ENCODE assay signal across 21 mouse cellular contexts in genomic region chr11:121510512-121511246, GRCm38 (mm10). TPM values are rescaled to one million over a fixed set of nuclear protein-coding genes. Genes with fewer than 3 reads are reported as not detected.
A peak's percentile ranks its signal among the peaks of the same experiment; 100 is the strongest.
DNase-seq lines count a peak whose midpoint lies in the region; ATAC-seq and TF ChIP-seq lines count a peak whose summit lies in the region.
"Had no signal": no experiment of that assay in that cellular context is flagged by ENCODE, and none has a peak within 500 bp of the region (broad histone marks: within the 10 kb centered on the region; RNA-seq: fewer than 3 reads in every experiment).

No protein-coding gene starts in this region.

- H3K9me3 ChIP-seq in kidney, embryonic 16.5 days (ENCODE audit: low read length) = no peaks in the 10 kb centered on the region
- H3K9me3 ChIP-seq in kidney, embryonic 14.5 days (ENCODE audit: control insufficient read depth, low read length) = no peaks in the 10 kb centered on the region
- no peaks in the 10 kb centered on the region for H3K9me3 ChIP-seq in liver, embryonic 16.5 days (replicated peaks; ENCODE audit: control insufficient read depth, low read length)
- H3K9me3 ChIP-seq: forebrain, embryonic 12.5 days; heart, embryonic 15.5 days; hindbrain, embryonic 15.5 days; midbrain, embryonic 13.5 days; neural tube, embryonic 13.5 days had no signal

- H3K4me3 ChIP-seq in kidney, adult 2 months (ENCODE audit: insufficient read depth, low read depth, low read length) = no peak overlapping the region
- H3K4me3 ChIP-seq in kidney, embryonic 16.5 days (ENCODE audit: low read length) = no peak overlapping the region
- no peak overlapping the region for H3K4me3 ChIP-seq in kidney, embryonic 14.5 days (ENCODE audit: low read length)
- H3K4me3 ChIP-seq in liver, embryonic 16.5 days (ENCODE audit: low read depth, low read length) = no peak overlapping the region
- H3K4me3 ChIP-seq: forebrain, embryonic 12.5 days; heart, adult 2 months; heart, embryonic 15.5 days; hindbrain, embryonic 15.5 days; midbrain, embryonic 13.5 days; neural tube, embryonic 13.5 days had no signal

- H3K9ac ChIP-seq in kidney, embryonic 16.5 days (replicated peaks; ENCODE audit: low read length) = no peak overlapping the region
- no peak overlapping the region for H3K9ac ChIP-seq in kidney, embryonic 14.5 days (ENCODE audit: low read depth, low read length)
- no peak overlapping the region for H3K9ac ChIP-seq in liver, embryonic 16.5 days (ENCODE audit: low read depth, low read length)
- H3K9ac ChIP-seq: forebrain, embryonic 12.5 days; heart, embryonic 15.5 days; hindbrain, embryonic 15.5 days; midbrain, embryonic 13.5 days; neural tube, embryonic 13.5 days had no signal

- H3K36me3 ChIP-seq in kidney, adult 2 months (ENCODE audit: control insufficient read depth, insufficient read depth, low read length) = no peaks in the 10 kb centered on the region
- H3K36me3 ChIP-seq in kidney, embryonic 16.5 days (ENCODE audit: insufficient read depth, low read length) = peaks cover 2% of the 10 kb centered on the region; the same call in 1 of the 2 replicates
- H3K36me3 ChIP-seq in kidney, embryonic 14.5 days (ENCODE audit: control insufficient read depth, insufficient read depth, low read length) = no peaks in the 10 kb centered on the region
- H3K36me3 ChIP-seq in liver, embryonic 16.5 days (ENCODE audit: control insufficient read depth, insufficient read depth) = peaks cover 4% of the 10 kb centered on the region
- H3K36me3 ChIP-seq: forebrain, embryonic 12.5 days; heart, embryonic 15.5 days; hindbrain, embryonic 15.5 days had no signal

- TF ChIP-seq CTCF in kidney, adult 2 months (conservative IDR thresholded peaks at IDR 0.05; ENCODE audit: insufficient read depth, insufficient read length, low read depth, low read length) = no peak

- WGBS in kidney, adult 2 months = 52% methylated on average over 9 of the region's 9 CpGs
- 55% methylated on average over 9 of the region's 9 CpGs for WGBS in kidney, embryonic 16.5 days
- WGBS in kidney, embryonic 14.5 days = 51% methylated on average over 9 of the region's 9 CpGs
- WGBS in liver, embryonic 16.5 days (ENCODE audit: insufficient replicate concordance) = 67% methylated on average over 9 of the region's 9 CpGs

- no peak overlapping the region for H3K27ac ChIP-seq in kidney, adult 2 months (ENCODE audit: insufficient read depth, low read depth, low read length)
- H3K27ac ChIP-seq in kidney, embryonic 16.5 days (ENCODE audit: low read length) = no peak overlapping the region
- no peak overlapping the region for H3K27ac ChIP-seq in kidney, embryonic 14.5 days (ENCODE audit: low read depth, low read length)
- 0 out of 2 replicates have a peak overlapping the region, but pooled peaks have one; percentile 21 for H3K27ac ChIP-seq in liver, embryonic 16.5 days (ENCODE audit: low read length)
- H3K27ac ChIP-seq: forebrain, embryonic 12.5 days; heart, adult 2 months; heart, embryonic 15.5 days; hindbrain, embryonic 15.5 days; midbrain, embryonic 13.5 days; neural tube, embryonic 13.5 days had no signal

- ATAC-seq in kidney, embryonic 16.5 days (ENCODE audit: low FRiP score, low TSS enrichment) = no peak
- ATAC-seq in kidney, embryonic 14.5 days (ENCODE audit: low FRiP score, low TSS enrichment) = peak; percentile 35; the same call in 1 of the 2 replicates
- peak; percentile 53 for ATAC-seq in liver, embryonic 16.5 days (ENCODE audit: low read depth)
- ATAC-seq: lung, postnatal 0 days; midbrain, embryonic 13.5 days had no signal

- no peak overlapping the region for H3K4me2 ChIP-seq in kidney, embryonic 16.5 days (replicated peaks; ENCODE audit: low read depth, low read length)
- H3K4me2 ChIP-seq in kidney, embryonic 14.5 days (replicated peaks; ENCODE audit: low read depth, low read length) = no peak overlapping the region
- no peak overlapping the region for H3K4me2 ChIP-seq in liver, embryonic 16.5 days (ENCODE audit: low read depth, low read length)
- H3K4me2 ChIP-seq: forebrain, embryonic 12.5 days; heart, embryonic 15.5 days; hindbrain, embryonic 15.5 days; midbrain, embryonic 13.5 days; neural tube, embryonic 13.5 days had no signal

- no peaks in the 10 kb centered on the region for H3K27me3 ChIP-seq in kidney, adult 2 months (replicated peaks; ENCODE audit: control insufficient read depth, insufficient read depth, low read length)
- H3K27me3 ChIP-seq in kidney, embryonic 16.5 days (ENCODE audit: insufficient read depth, low read length) = no peaks in the 10 kb centered on the region
- no peaks in the 10 kb centered on the region for H3K27me3 ChIP-seq in kidney, embryonic 14.5 days (ENCODE audit: control insufficient read depth, insufficient read depth, low read length)
- H3K27me3 ChIP-seq in liver, embryonic 16.5 days (ENCODE audit: control insufficient read depth, insufficient read depth, low read depth, low read length) = no peaks in the 10 kb centered on the region
- H3K27me3 ChIP-seq: forebrain, embryonic 12.5 days; heart, embryonic 15.5 days; hindbrain, embryonic 15.5 days; midbrain, embryonic 13.5 days; neural tube, embryonic 13.5 days had no signal

- no peak for TF ChIP-seq POLR2A in kidney, adult 2 months (IDR thresholded peaks at IDR 0.05; ENCODE audit: low read depth, low read length)

- DNase-seq in kidney, adult 2 months = peak; percentile 81
- peak; percentile 47 for DNase-seq in gonadal fat pad, adult 2 months (ENCODE audit: low read depth)
- DNase-seq in frontal cortex, postnatal 25 days (ENCODE audit: low spot score in 2 of 2) = no peak
- DNase-seq in cerebellum, postnatal 36 days = no peak
- no peak for DNase-seq in Muller cell, postnatal 12 days (ENCODE audit: inconsistent ontology term)
- DNase-seq: adrenal gland, postnatal 10 days; cerebellum, postnatal 10 days; gastrocnemius, postnatal 14 days; heart, adult 2 months; heart, postnatal 4 days; right cerebral cortex, adult 18-20 months; thymus, postnatal 14 days had no signal

- H3K4me1 ChIP-seq in kidney, adult 2 months (ENCODE audit: control insufficient read depth, insufficient read depth, low read length) = peaks cover 7% of the 10 kb centered on the region; the same call in 1 of the 2 replicates
- peaks cover 7% of the 10 kb centered on the region; the same call in 1 of the 2 replicates for H3K4me1 ChIP-seq in kidney, embryonic 16.5 days (ENCODE audit: insufficient read depth, low read length)
- 0 out of 2 replicates have a peak, but pooled peaks cover 7% of the 10 kb centered on the region for H3K4me1 ChIP-seq in kidney, embryonic 14.5 days (ENCODE audit: control insufficient read depth, insufficient read depth, low read length)
- H3K4me1 ChIP-seq in liver, embryonic 16.5 days (ENCODE audit: control insufficient read depth, low read depth, low read length) = peaks cover 2% of the 10 kb centered on the region
- H3K4me1 ChIP-seq: forebrain, embryonic 12.5 days; heart, embryonic 15.5 days; midbrain, embryonic 13.5 days; neural tube, embryonic 13.5 days had no signal

RNA-seq across cellular contexts. Expression of gene Zfp750, which starts 8.5 kb away (rescaled TPM):
- polyA plus RNA-seq in kidney, adult 2 months (2012; rRNA removed) = 3.0 and 3.3 TPM in 2 replicates
- 0.77 and 0.90 TPM in 2 replicates for polyA plus RNA-seq in kidney, embryonic 16.5 days (2015; fragmentation: Nextera tagmentation; extraction: Ambion mirVana)
- polyA plus RNA-seq in gonadal fat pad, adult 2 months (2012; rRNA removed) = 6.7 and 13.2 TPM in 2 replicates
- polyA plus RNA-seq in kidney, embryonic 14.5 days (2014; fragmentation: Nextera tagmentation; extraction: Ambion mirVana) = 0.40 and 0.47 TPM in 2 replicates
- 1.3 and 1.8 TPM in 2 replicates for polyA plus RNA-seq in liver, embryonic 16.5 days (2015; fragmentation: Nextera tagmentation; extraction: Ambion mirVana)

RNA-seq across cellular contexts. Expression of gene Tbcd, which starts 58.9 kb away (rescaled TPM):
- 58.9 and 70.1 TPM in 2 replicates for polyA plus RNA-seq in kidney, adult 2 months (2012; rRNA removed)
- polyA plus RNA-seq in kidney, embryonic 16.5 days (2015; fragmentation: Nextera tagmentation; extraction: Ambion mirVana) = 40.6 and 40.8 TPM in 2 replicates
- 68.5 and 99.9 TPM in 2 replicates for polyA plus RNA-seq in gonadal fat pad, adult 2 months (2012; rRNA removed)
- 19.4 and 35.1 TPM in 2 replicates for polyA plus RNA-seq in kidney, embryonic 14.5 days (2014; fragmentation: Nextera tagmentation; extraction: Ambion mirVana)
- 19.5 and 21.4 TPM in 2 replicates for polyA plus RNA-seq in liver, embryonic 16.5 days (2015; fragmentation: Nextera tagmentation; extraction: Ambion mirVana)

Comparison
In these comparisons a context has a peak if more than half of its experiments do, and no peak if none do; other contexts are left out.
1. DNase-seq: peak in kidney, adult 2 months (single experiment) and gonadal fat pad, adult 2 months (single experiment); none in frontal cortex, postnatal 25 days (0 of 2), cerebellum, postnatal 36 days (0 of 2) and Muller cell, postnatal 12 days (single experiment).